9 mouse cellular contexts compared by ENCODE assay signal in the genomic region with DNA sequence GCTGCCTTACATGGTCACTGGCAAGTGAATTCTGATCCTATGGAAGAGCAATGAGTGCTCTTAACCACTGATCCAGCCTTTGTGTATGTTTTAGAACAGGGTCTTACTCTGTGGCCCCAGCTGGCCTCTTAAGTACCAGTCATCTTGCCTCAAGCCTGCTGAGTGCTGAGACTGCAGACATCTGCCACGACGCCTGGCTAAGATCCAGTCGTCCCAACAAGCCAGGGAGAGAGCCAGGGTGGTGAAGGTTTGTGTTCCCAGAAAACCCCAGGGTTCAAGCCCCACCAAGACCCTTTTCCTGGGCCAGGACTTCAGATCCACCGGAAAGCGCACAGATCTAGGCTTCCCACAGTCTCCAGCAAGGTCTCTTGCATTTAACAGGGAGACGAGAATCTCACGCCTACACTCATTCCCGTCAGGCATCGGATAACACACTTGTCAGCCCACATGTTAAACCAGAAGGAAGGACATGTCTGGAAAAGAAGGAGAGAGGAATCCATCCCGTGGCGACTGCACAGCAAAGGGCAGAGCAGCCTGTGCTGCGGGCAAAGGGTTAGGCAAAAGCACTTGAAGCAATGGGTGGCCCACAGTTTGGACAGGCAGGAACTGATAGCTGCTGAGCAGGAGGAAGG. TPM values are rescaled to one million over a fixed set of nuclear protein-coding genes. Genes with fewer than 3 reads are reported as not detected.
A peak's percentile ranks its signal among the peaks of the same experiment; 100 is the strongest.
DNase-seq lines count a peak whose midpoint lies in the region; ATAC-seq lines count a peak whose summit lies in the region.
"Had no signal": no experiment of that assay in that cellular context is flagged by ENCODE, and none has a peak within 500 bp of the region (broad histone marks: within the 10 kb centered on the region; RNA-seq: fewer than 3 reads in every experiment).

No protein-coding gene starts in this region.

- no peak overlapping the region for H3K4me2 ChIP-seq in heart, embryonic 15.5 days
- no peak overlapping the region for H3K4me2 ChIP-seq in neural tube, embryonic 15.5 days
- H3K4me2 ChIP-seq in hindbrain, embryonic 12.5 days (replicated peaks): no peak overlapping the region

- H3K36me3 ChIP-seq in heart, embryonic 15.5 days: no peaks in the 10 kb centered on the region
- H3K36me3 ChIP-seq in neural tube, embryonic 15.5 days: no peaks in the 10 kb centered on the region
- H3K36me3 ChIP-seq in hindbrain, embryonic 12.5 days: no peaks in the 10 kb centered on the region

- no peak for DNase-seq in heart, postnatal 4 days
- DNase-seq in neural tube, embryonic 10.5 days (ENCODE audit: extremely low spot score, low spot score): peak; percentile 41
- peak; percentile 16 for DNase-seq in yolk sac, embryonic 10.5 days (ENCODE audit: low spot score)
- no peak for DNase-seq in ovary, postnatal 10 days (ENCODE audit: low spot score)
- no peak for DNase-seq in thymus, postnatal 4 days
- DNase-seq: liver had no signal

- no peaks in the 10 kb centered on the region for H3K27me3 ChIP-seq in heart, embryonic 15.5 days
- no peaks in the 10 kb centered on the region for H3K27me3 ChIP-seq in neural tube, embryonic 15.5 days (replicated peaks)
- no peaks in the 10 kb centered on the region for H3K27me3 ChIP-seq in hindbrain, embryonic 12.5 days

- ATAC-seq in heart, embryonic 15.5 days (replicated peaks; ENCODE audit: insufficient number of reproducible peaks, insufficient read depth, low FRiP score, low read depth): no peak
- no peak for ATAC-seq in neural tube, embryonic 15.5 days (ENCODE audit: low FRiP score)
- ATAC-seq in hindbrain, embryonic 12.5 days (ENCODE audit: low FRiP score): no peak

- peak overlapping the region; percentile 58 for H3K27ac ChIP-seq in heart, embryonic 15.5 days
- H3K27ac ChIP-seq in neural tube, embryonic 15.5 days (replicated peaks): no peak overlapping the region; the same call in 1 of the 2 replicates
- H3K27ac ChIP-seq in hindbrain, embryonic 12.5 days: peak overlapping the region; percentile 24; the same call in 1 of the 2 replicates

- peak overlapping the region; percentile 36 for H3K9ac ChIP-seq in heart, embryonic 15.5 days
- H3K9ac ChIP-seq in neural tube, embryonic 15.5 days (replicated peaks): no peak overlapping the region
- no peak overlapping the region; the same call in 1 of the 2 replicates for H3K9ac ChIP-seq in hindbrain, embryonic 12.5 days

- WGBS in heart, embryonic 15.5 days: 31% methylated on average over 12 of the region's 12 CpGs
- WGBS in neural tube, embryonic 15.5 days: 70% methylated on average over 12 of the region's 12 CpGs
- 50% methylated on average over 12 of the region's 12 CpGs for WGBS in hindbrain, embryonic 12.5 days

- no peak overlapping the region for H3K4me3 ChIP-seq in heart, embryonic 15.5 days
- H3K4me3 ChIP-seq in neural tube, embryonic 15.5 days (replicated peaks): no peak overlapping the region
- H3K4me3 ChIP-seq in hindbrain, embryonic 12.5 days: no peak overlapping the region

- peaks cover 48% of the 10 kb centered on the region for H3K4me1 ChIP-seq in heart, embryonic 15.5 days (replicated peaks)
- peaks cover 31% of the 10 kb centered on the region for H3K4me1 ChIP-seq in neural tube, embryonic 15.5 days
- peaks cover 45% of the 10 kb centered on the region for H3K4me1 ChIP-seq in hindbrain, embryonic 12.5 days

- H3K9me3 ChIP-seq in heart, embryonic 15.5 days (replicated peaks): no peaks in the 10 kb centered on the region
- no peaks in the 10 kb centered on the region for H3K9me3 ChIP-seq in neural tube, embryonic 15.5 days (replicated peaks)
- no peaks in the 10 kb centered on the region for H3K9me3 ChIP-seq in hindbrain, embryonic 12.5 days (replicated peaks)

RNA-seq across cellular contexts. Expression of a gene that starts 20.0 kb away (rescaled TPM):
- polyA plus RNA-seq in heart, embryonic 15.5 days (2015; fragmentation: Nextera tagmentation; extraction: Ambion mirVana): 8.0 and 11.7 TPM in 2 replicates
- total RNA-seq in heart, postnatal 4 days (2021): 10 to 100 TPM; 31.5 to 32.8 TPM
- 5.1 and 6.6 TPM in 2 replicates for polyA plus RNA-seq in neural tube, embryonic 15.5 days (2015; fragmentation: Nextera tagmentation; extraction: Ambion mirVana)
- 20.9 and 21.5 TPM in 2 replicates for polyA plus RNA-seq in hindbrain, embryonic 12.5 days (2016; fragmentation: Nextera tagmentation; extraction: Ambion mirVana)

Comparison
In these comparisons a context has a peak if more than half of its experiments do, and no peak if none do; other contexts are left out.
1. DNase-seq: peak in neural tube, embryonic 10.5 days (single experiment) and yolk sac, embryonic 10.5 days (single experiment); none in heart, postnatal 4 days (single experiment), ovary, postnatal 10 days (single experiment) and thymus, postnatal 4 days (single experiment).